Mouse (Mus musculus): ENCODE data around the gene Tspan9.

DNA sequence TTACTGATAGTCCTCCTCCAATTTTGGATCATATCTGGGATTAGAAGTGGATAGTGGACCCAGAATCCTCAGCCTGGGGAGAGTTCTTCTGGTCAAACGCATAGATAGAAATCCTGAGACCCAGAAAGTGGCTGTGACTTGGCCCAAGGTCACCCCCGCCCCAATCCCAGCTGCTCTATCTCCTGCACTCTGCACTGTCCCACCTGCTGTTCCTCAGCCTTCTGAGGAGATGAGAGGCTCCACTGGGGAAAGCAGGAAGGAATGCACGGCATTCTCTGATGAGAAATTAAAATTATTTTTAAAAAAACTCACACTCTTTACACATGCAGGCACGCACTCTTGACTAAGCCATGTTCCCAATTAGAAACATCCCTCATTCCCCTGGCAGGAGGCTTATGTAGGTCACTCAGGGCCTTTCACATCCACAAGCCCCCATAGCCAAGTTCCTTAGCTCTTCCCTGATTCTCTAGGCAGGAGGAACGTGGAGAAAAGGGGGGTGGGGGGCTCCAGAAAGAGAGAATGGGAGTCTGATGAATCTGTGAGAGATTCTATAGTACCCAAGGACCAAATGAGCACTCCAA is 135.3 kb downstream of the Tspan9 start:
- TF ChIP-seq CTCF (IDR thresholded peaks at IDR 0.05; ENCODE audit: low read depth, low read length) (no peak), POLR2A (IDR thresholded peaks at IDR 0.05; ENCODE audit: extremely low read depth, insufficient read depth, low read length) (no peak)
